ENCODE assay signal across 7 mouse cellular contexts in genomic region chr10:70060689-70061081, GRCm38 (mm10). TPM values are rescaled to one million over a fixed set of nuclear protein-coding genes. Genes with fewer than 3 reads are reported as not detected.
DNase-seq lines count a peak whose midpoint lies in the region; ATAC-seq and TF ChIP-seq lines count a peak whose summit lies in the region.

No protein-coding gene starts in this region.

- H3K9me3 ChIP-seq in hindbrain, embryonic 15.5 days: no peaks in the 10 kb centered on the region
- H3K9me3 ChIP-seq in hindbrain, embryonic 14.5 days (ENCODE audit: control insufficient read depth, low read length): no peaks in the 10 kb centered on the region

- TF ChIP-seq POLR2A in brain, embryonic 14.5 days (IDR thresholded peaks at IDR 0.05; ENCODE audit: borderline replicate concordance, extremely low read depth, insufficient read depth, insufficient read length, poor library complexity, severe bottlenecking): no peak

- peaks cover 7% of the 10 kb centered on the region for H3K4me1 ChIP-seq in hindbrain, embryonic 15.5 days (replicated peaks)
- H3K4me1 ChIP-seq in hindbrain, embryonic 14.5 days (replicated peaks; ENCODE audit: control insufficient read depth, insufficient read depth, low read length): no peaks in the 10 kb centered on the region; the same call in 1 of the 2 replicates

- no peak overlapping the region for H3K9ac ChIP-seq in hindbrain, embryonic 15.5 days
- no peak overlapping the region for H3K9ac ChIP-seq in hindbrain, embryonic 14.5 days

- no peak for ATAC-seq in hindbrain, embryonic 15.5 days (ENCODE audit: low FRiP score, low read depth)
- ATAC-seq in hindbrain, embryonic 14.5 days (ENCODE audit: low FRiP score): no peak; the same call in 1 of the 2 replicates
- ATAC-seq in granulocyte monocyte progenitor cell, adult 5-6 weeks (replicated peaks; ENCODE audit: poor library complexity, severe bottlenecking): no peak

- DNase-seq in hindbrain, embryonic 14.5 days (ENCODE audit: low spot score): no peak
- DNase-seq in ES-CJ7 (ENCODE audit: low read depth, low spot score): peak; percentile 27
- peak; percentile 46 for DNase-seq in brain, embryonic 14.5 days (ENCODE audit: low read depth)
- DNase-seq in lung, postnatal 36 days: peak; percentile 32
- no peak for DNase-seq in spleen, adult 12 weeks (ENCODE audit: low spot score)

- no peaks in the 10 kb centered on the region for H3K36me3 ChIP-seq in hindbrain, embryonic 15.5 days
- H3K36me3 ChIP-seq in hindbrain, embryonic 14.5 days (replicated peaks; ENCODE audit: control insufficient read depth, insufficient read depth): no peaks in the 10 kb centered on the region

- no peaks in the 10 kb centered on the region for H3K27me3 ChIP-seq in hindbrain, embryonic 15.5 days
- H3K27me3 ChIP-seq in hindbrain, embryonic 14.5 days (ENCODE audit: control insufficient read depth, insufficient read depth, low read length): no peaks in the 10 kb centered on the region

- H3K4me2 ChIP-seq in hindbrain, embryonic 15.5 days: peak overlapping the region; percentile 13; the same call in 1 of the 2 replicates
- no peak overlapping the region for H3K4me2 ChIP-seq in hindbrain, embryonic 14.5 days (replicated peaks)

- H3K4me3 ChIP-seq in hindbrain, embryonic 15.5 days: no peak overlapping the region
- H3K4me3 ChIP-seq in hindbrain, embryonic 14.5 days (replicated peaks; ENCODE audit: low read length): no peak overlapping the region

- no peak overlapping the region for H3K27ac ChIP-seq in hindbrain, embryonic 15.5 days (replicated peaks)
- H3K27ac ChIP-seq in hindbrain, embryonic 14.5 days: no peak overlapping the region

- no peak for TF ChIP-seq CTCF in brain, embryonic 14.5 days (IDR thresholded peaks at IDR 0.05; ENCODE audit: borderline replicate concordance, extremely low read depth, insufficient read depth, insufficient read length)

- 33% methylated on average over 10 of the region's 10 CpGs for WGBS in hindbrain, embryonic 15.5 days
- 34% methylated on average over 10 of the region's 10 CpGs for WGBS in hindbrain, embryonic 14.5 days

RNA-seq across cellular contexts. Expression of gene Ccdc6, which starts 36.2 kb away (rescaled TPM):
- polyA plus RNA-seq in hindbrain, embryonic 15.5 days (2015; fragmentation: Nextera tagmentation; extraction: Ambion mirVana): 21.4 and 23.0 TPM in 2 replicates
- 29.6 and 30.1 TPM in 2 replicates for polyA plus RNA-seq in hindbrain, embryonic 14.5 days (2014; fragmentation: Nextera tagmentation; extraction: Ambion mirVana)
- 27.6 and 44.2 TPM in 2 replicates for polyA plus RNA-seq in brain, embryonic 14.5 days (2012; rRNA removed)
- total RNA-seq in granulocyte monocyte progenitor cell, adult 5-6 weeks (2014; fragmentation: Nextera tagmentation): 28.6 and 33.8 TPM in 2 replicates
- 17.7 and 18.8 TPM in 2 replicates for total RNA-seq in granulocyte monocyte progenitor cell, adult 5-6 weeks (2017)

Comparison
In these comparisons a context has a peak if more than half of its experiments do, and no peak if none do; other contexts are left out.
1. DNase-seq: peak in ES-CJ7 (single experiment), brain, embryonic 14.5 days (single experiment) and lung, postnatal 36 days (single experiment); none in hindbrain, embryonic 14.5 days (single experiment) and spleen, adult 12 weeks (single experiment).